Mouse (Mus musculus): ENCODE data around the gene Ushbp1. TPM values are rescaled to one million over a fixed set of nuclear protein-coding genes. Genes with fewer than 3 reads are reported as not detected.

Ushbp1 gene
- polyA plus RNA-seq, 1 experiment from 2014 or later = 10.8 TPM

Other genes with a start within 250 kb of the Ushbp1 start
- gene Myo9b, start 123.1 kb downstream of the Ushbp1 start, polyA plus RNA-seq (2015; fragmentation: Nextera tagmentation; extraction: Ambion mirVana) = 11.6 and 12.4 TPM in 2 replicates
- gene Haus8, start 122.9 kb downstream of the Ushbp1 start, polyA plus RNA-seq (2015; fragmentation: Nextera tagmentation; extraction: Ambion mirVana) = 43.6 and 48.4 TPM in 2 replicates
- gene Use1, start 29.0 kb downstream of the Ushbp1 start, polyA plus RNA-seq (2015; fragmentation: Nextera tagmentation; extraction: Ambion mirVana) = 89.5 and 95.8 TPM in 2 replicates
- gene Ocel1, start 24.5 kb downstream of the Ushbp1 start, polyA plus RNA-seq (2015; fragmentation: Nextera tagmentation; extraction: Ambion mirVana) = 6.3 and 8.5 TPM in 2 replicates
- gene Nr2f6, start 13.8 kb downstream of the Ushbp1 start, polyA plus RNA-seq (2015; fragmentation: Nextera tagmentation; extraction: Ambion mirVana) = 35.8 and 51.1 TPM in 2 replicates
- 84.7 and 86.9 TPM in 2 replicates for gene Babam1, start 1.1 kb upstream of the Ushbp1 start, polyA plus RNA-seq (2015; fragmentation: Nextera tagmentation; extraction: Ambion mirVana)
- 32.0 and 39.4 TPM in 2 replicates for gene Ankle1, start 10.2 kb upstream of the Ushbp1 start, polyA plus RNA-seq (2015; fragmentation: Nextera tagmentation; extraction: Ambion mirVana)
- 24.0 and 25.1 TPM in 2 replicates for gene Abhd8, start 67.9 kb upstream of the Ushbp1 start, polyA plus RNA-seq (2015; fragmentation: Nextera tagmentation; extraction: Ambion mirVana)
- 224 and 234 TPM in 2 replicates for gene Mrpl34, start 69.2 kb upstream of the Ushbp1 start, polyA plus RNA-seq (2015; fragmentation: Nextera tagmentation; extraction: Ambion mirVana)
- gene Dda1, start 73.4 kb upstream of the Ushbp1 start, polyA plus RNA-seq (2015; fragmentation: Nextera tagmentation; extraction: Ambion mirVana) = 88.1 and 91.7 TPM in 2 replicates
- gene Ano8, start 90.2 kb upstream of the Ushbp1 start, polyA plus RNA-seq (2015; fragmentation: Nextera tagmentation; extraction: Ambion mirVana) = 0.20 and 0.43 TPM in 2 replicates
- gene Gtpbp3, start 92.3 kb upstream of the Ushbp1 start, polyA plus RNA-seq (2015; fragmentation: Nextera tagmentation; extraction: Ambion mirVana) = 14.0 and 14.9 TPM in 2 replicates
- 70.9 and 80.9 TPM in 2 replicates for gene Plvap, start 116.0 kb upstream of the Ushbp1 start, polyA plus RNA-seq (2015; fragmentation: Nextera tagmentation; extraction: Ambion mirVana)
- 0.26 and 0.28 TPM in 2 replicates for gene Ccdc194, start 129.9 kb upstream of the Ushbp1 start, polyA plus RNA-seq (2015; fragmentation: Nextera tagmentation; extraction: Ambion mirVana)
- gene Bst2, start 141.7 kb upstream of the Ushbp1 start, polyA plus RNA-seq (2015; fragmentation: Nextera tagmentation; extraction: Ambion mirVana) = 38.8 and 42.0 TPM in 2 replicates
- 126 and 130 TPM in 2 replicates for gene Mvb12a, start 147.1 kb upstream of the Ushbp1 start, polyA plus RNA-seq (2015; fragmentation: Nextera tagmentation; extraction: Ambion mirVana)
- 1.3 and 1.8 TPM in 2 replicates for gene Tmem221, start 163.1 kb upstream of the Ushbp1 start, polyA plus RNA-seq (2015; fragmentation: Nextera tagmentation; extraction: Ambion mirVana)
- gene Nxnl1, start 170.8 kb upstream of the Ushbp1 start, polyA plus RNA-seq (2015; fragmentation: Nextera tagmentation; extraction: Ambion mirVana) = 0.06 TPM in 1 of 2 replicates, not detected in the other
- 21.0 and 24.3 TPM in 2 replicates for gene Slc27a1, start 173.1 kb upstream of the Ushbp1 start, polyA plus RNA-seq (2015; fragmentation: Nextera tagmentation; extraction: Ambion mirVana)
- gene Pgls, start 196.4 kb upstream of the Ushbp1 start, polyA plus RNA-seq (2015; fragmentation: Nextera tagmentation; extraction: Ambion mirVana) = 244 and 252 TPM in 2 replicates
- gene Fam129c, start 201.8 kb upstream of the Ushbp1 start, polyA plus RNA-seq (2015; fragmentation: Nextera tagmentation; extraction: Ambion mirVana) = 3.0 and 3.5 TPM in 2 replicates
- 68.0 and 70.5 TPM in 2 replicates for gene Colgalt1, start 215.2 kb upstream of the Ushbp1 start, polyA plus RNA-seq (2015; fragmentation: Nextera tagmentation; extraction: Ambion mirVana)

Data from intestine, embryonic 16.5 days (tissue).